Mouse (Mus musculus): Measurements from ENCODE around the gene Enpp7.
A peak's percentile ranks its signal among the peaks of the same experiment; 100 is the strongest.

The Enpp7 gene

DNA sequence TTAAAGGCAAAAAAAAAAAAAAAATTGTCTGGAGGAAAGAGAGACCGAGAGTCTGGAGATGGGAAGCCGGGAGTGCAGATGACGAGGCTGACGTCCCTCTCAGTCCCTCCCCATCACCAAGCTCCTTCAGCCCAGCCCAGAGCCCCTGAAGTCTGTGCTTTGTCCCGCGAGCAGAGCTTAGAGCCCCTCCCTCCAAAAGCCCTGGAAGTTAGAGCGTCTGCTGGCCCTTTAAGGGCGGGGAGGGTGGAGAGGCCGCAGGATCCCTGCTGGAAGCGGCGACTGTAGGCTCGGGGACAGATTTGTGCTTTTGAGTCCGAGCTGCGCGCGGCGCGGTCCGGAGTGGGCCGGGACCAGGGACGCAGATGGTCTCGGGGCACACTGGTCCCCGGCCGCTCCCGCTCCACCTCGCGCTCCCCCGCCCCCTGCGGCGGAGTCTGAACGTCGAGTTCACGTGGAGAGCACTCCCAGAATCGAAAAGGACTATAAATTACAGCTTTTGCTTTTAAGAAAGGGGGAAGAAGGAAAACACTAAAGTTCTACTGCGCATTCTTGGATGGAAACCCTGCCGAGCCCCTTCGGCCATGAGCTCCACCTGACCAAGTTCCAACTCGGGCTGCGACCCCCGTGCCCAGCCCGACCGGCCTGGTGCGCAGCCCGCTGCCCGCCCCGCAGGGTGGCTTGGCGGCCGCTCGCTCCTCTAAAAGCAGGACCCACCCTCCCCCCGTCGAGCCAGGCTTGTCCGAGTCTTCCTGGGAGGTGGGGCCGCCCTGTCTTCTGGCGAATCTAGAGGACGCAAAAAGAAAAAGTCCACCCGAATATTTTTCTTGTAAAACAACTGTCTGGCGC lies 49.2 kb downstream of the Enpp7 start:
- DNase-seq: no peak

- no peak for DNase-seq
Measured at GRCm38 (mm10) chr11:119037780-119038401, 49.9 kb downstream of the Enpp7 start.

- DNase-seq: no peak
Measured at GRCm38 (mm10) chr11:119038744-119039484, 50.9 kb downstream of the Enpp7 start.

- DNase-seq: no peak
Measured at GRCm38 (mm10) chr11:119039732-119040512, 51.9 kb downstream of the Enpp7 start.

GRCm38 (mm10) chr11:119040600-119041324 lies 52.8 kb downstream of the Enpp7 start, which contains the start of gene Cbx8:
TSS of gene Cbx8 (minus strand) at chr11:119040969.
- peak; percentile 99 for DNase-seq

DNA sequence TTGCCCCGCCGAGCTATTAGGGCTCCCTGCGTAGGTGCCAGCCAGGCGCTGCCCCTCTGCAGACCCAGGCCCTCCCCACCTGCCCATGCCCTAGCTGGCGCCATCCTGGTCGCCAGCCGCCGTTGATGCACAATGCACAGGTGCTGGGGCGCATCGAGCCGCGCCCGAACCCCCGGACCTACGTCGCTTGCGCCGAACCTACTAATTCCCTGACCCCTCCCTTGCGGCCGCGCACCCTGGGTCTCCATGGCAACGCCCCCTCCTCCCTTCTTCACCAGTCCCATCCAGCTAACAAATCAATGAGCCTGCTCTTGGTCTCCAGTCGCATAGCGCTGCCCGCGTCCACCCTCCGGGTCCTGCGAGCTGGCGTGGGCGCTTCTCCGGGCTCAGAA lies 53.3 kb downstream of the Enpp7 start:
- DNase-seq: no peak

- DNase-seq: no peak
Measured at GRCm38 (mm10) chr11:119041750-119042465, 53.9 kb downstream of the Enpp7 start.
